ENCODE assay signal across 17 mouse cellular contexts in the genomic region with DNA sequence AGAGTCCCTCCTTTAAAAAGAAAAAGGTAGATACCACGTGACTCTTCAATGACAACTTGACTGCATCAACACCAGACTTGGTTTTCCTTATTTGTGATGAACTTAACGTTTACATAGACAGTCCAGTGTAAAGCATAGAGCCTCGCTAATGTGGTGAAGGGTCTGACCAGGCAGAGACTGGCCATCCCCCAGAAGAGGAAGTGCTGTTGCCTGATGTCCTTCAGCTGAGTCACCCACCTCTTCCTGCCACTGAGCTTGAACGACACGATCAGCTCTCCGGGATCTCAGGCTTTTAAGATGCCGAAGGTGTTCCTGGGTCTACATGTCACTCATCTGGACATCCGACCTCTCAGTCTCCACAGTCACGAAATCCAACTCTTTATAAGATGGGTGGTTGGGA.
"Had no signal": no experiment of that assay in that cellular context is flagged by ENCODE, and none has a peak within 500 bp of the region (broad histone marks: within the 10 kb centered on the region; RNA-seq: fewer than 3 reads in every experiment).

No protein-coding gene starts in this region.

- DNase-seq: gastrocnemius, postnatal 14 days; gastrocnemius, postnatal 36 days; heart, postnatal 10 days; heart, postnatal 4 days; kidney, adult 2 months; kidney, adult 9 months; kidney, postnatal 10 days; kidney, postnatal 25 days; kidney, postnatal 4 days; layer of hippocampus, adult 9-11 months; layer of hippocampus, postnatal 36 days; left cerebral cortex, postnatal 4 days had no signal

- ATAC-seq: hindbrain, embryonic 16.5 days; inflammation-experienced regulatory T-cells, adult 6 months; intestine, embryonic 15.5 days; intestine, postnatal 0 days; liver, embryonic 12.5 days had no signal
